Mouse (Mus musculus) adrenal gland (tissue): ENCODE data around the gene Cdv3.

Source experiments
- intact Hi-C: fragments of 180-260 bp; cut with DNase I; formaldehyde crosslinking; loops from one replicate; pipeline ENCODE4 v1.15.1; 2025
- long read RNA-seq, 2 experiments: library from polyadenylated mRNA; unstranded; transcript quantifications; one replicate each; pipeline ENCODE4 v2.0.0; 2020; ENCODE audit warnings: borderline replicate concordance in 1 of 2; ENCODE audit not compliant: insufficient replicate concordance in 1 of 2

Gene Cdv3
- long read RNA-seq, experiment 1, partial matches to known transcripts: 7 of 39 reads
- long read RNA-seq, experiment 1, other reads (novel, unspliced or antisense): 28 of 39 reads
- long read RNA-seq, experiment 2, partial matches to known transcripts: 12 of 20 reads
- long read RNA-seq, experiment 2, other reads (novel, unspliced or antisense): 5 of 20 reads

DNA sequence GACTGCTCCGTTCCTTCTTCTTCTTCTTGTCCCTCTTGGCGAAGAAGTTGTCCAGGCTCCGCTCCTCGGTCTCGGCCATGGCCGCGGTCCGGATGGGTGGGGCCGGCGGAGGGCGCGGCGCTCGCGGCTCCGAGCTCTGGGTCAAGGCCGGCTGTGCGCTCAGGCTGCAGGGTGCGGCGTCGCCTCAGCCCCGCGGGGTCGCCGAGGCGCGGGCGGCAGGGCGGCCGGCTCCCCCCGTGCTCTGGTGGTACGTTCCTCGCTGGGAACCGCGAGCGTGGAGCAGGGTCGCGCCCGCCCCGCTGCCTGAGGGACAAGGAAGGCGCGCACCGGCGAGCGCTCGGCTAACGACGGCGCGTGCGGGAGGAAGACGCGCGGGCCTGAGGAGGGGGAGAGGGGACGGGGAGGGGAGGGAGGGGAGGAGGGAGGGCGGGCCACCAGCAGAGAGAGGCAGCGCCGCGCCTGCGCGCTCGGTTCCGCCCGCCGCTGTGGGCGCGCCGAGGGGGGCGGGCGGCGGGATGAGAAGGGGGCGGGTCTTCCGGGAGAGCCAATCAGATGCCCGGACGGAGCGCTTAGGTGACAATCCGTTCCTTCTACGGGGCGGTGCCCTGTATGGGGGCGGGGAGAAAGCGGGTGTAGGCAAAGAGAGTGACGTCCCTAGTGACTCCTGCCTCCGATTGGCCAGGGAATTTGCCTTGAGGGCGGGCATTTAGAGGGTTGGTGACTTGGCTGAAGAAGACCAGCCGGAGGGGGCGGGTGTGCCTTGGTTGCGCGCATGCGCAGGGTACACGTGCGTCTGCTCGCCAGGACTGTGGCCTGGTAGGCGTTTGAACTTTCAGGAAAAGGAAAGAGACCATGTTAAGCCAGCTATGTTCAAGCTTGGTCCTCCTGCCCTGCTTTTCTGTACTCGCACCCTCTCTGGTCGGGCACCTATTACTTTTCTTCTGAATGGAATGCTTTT is at the start of gene Cdv3:
Gene Cdv3, minus strand, starts transcription at position 551 of the 958 bp plus-strand sequence.
- intact Hi-C loops: no loop called here

DNA sequence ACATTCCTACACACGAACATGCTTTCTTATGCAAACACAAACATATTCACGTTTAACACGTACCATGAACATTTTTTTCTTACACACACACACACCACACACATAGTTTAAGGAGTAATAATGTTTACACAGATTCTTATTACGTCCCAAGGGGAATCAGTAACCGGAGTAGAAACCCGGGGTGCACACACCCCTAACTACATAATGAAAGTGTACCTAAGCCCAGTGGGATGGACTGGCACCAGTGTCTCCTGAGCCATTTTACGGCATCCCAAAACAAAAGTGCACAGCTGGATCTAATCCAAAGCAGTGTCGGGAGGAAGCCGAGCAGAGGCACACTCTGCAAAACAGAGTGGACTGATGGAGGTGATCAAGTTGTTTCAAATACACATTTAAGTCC is 47.8 kb upstream of the Cdv3 start:
- intact Hi-C loops: no loop called here

DNA sequence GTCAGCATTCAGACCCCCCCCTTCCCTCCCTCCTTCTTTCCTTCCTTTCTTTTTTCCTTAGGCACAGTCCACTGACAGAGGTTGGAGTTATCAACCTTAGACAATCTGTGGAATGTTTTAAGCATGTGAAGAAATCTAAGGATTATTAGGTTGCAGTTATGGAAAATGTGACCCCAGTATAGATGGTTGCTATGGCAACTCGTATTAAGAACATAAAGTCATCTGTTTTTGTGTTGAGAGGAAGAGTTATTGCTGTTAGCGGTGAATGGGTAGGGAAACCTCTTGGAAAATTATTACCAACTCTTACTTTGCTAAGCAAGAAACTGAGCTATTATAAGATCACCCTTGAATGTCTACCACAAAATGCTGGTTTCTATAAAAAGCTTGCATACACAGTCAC is 43.5 kb upstream of the Cdv3 start:
- intact Hi-C loops: no loop called here

DNA sequence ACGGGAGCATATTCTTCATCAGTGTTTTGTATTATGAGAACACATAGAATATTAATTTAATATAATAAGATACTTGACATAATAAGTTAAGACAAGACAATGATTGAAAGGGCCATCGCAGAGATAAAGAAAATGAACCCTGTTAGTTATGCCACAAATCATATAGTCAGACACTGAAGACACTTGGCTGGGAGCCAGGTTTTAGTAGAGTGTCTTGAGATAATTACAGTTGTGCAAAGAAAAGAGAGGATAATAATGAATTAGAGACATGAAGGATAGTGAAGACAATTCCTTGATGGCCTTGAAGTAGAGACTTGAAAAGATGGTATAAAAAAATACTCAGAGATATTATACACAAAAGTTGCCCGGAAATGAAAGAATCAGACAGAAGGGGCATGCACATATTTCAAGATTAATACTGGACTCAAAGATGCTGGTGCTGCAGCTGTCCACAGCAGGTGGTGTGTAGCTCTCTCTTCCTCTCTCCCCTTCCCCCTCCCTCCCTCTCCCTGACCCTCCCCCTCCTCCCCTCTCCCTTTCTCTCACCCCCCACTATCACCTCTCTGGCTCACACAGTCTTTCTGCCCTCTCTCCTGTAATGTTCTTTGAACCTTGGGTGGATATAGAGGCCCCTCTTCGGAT is 42.6 kb upstream of the Cdv3 start:
- intact Hi-C loops: no loop called here

DNA sequence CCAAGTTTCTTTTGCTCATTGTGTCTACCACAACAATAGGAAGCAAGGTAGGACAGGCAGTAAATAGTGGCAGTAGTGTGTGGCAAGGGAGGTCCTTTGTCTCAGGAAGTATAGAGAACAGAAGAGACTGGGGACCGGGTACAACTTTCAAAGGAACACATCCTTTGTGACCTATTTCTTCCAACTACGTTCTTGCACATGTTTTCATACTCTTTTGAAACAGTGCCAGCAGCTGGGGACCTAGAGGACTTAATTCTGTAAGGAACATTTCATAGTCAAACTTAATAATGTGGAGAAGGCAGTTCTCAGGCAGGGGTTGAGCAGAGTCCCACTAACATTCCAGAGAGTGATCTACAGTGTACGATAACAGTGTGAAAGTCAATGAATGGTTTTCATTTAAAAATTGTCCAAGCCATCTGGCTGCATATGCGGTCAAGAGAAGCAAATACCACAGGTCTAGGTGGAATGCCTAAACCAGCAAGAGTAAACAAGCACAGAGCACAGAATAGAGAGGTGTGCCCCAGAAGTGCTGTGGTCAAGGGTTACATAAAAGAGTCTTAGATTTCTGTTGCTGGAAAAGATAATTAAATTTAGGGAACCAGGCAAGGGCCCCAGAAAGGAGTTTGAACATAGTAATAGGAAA is 37.8 kb upstream of the Cdv3 start:
- intact Hi-C loops: no loop called here

DNA sequence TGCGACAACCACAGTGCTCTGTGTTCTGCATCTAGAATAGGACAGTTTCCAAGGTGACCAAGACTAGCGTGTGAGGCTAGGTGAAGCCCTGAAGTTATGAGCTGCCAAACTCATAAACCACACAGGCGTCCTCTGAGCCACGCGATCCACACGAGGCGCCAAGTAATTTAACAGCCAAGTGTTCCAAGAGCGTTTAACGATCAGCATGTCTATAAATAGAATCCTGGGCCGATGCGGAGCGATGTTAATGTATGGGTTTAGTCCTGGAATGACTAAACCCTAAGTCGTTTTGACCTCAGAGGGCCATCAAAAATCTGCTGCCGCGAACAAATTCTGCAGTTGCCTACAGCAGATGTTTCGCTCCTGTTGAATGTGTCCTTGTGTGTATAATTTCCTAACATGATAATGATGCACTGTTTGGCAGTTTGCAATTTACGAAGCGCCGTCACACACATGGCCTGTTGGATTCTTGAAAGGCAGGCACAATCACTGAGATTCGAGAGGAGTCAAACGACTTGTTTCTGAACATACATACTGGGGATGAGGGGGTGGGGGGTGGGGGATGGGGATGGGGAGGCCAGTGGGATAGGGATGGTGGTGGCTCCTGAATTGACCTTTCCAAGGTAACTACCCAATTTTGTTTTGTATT is 33.0 kb upstream of the Cdv3 start:
- intact Hi-C loops: no loop called here

DNA sequence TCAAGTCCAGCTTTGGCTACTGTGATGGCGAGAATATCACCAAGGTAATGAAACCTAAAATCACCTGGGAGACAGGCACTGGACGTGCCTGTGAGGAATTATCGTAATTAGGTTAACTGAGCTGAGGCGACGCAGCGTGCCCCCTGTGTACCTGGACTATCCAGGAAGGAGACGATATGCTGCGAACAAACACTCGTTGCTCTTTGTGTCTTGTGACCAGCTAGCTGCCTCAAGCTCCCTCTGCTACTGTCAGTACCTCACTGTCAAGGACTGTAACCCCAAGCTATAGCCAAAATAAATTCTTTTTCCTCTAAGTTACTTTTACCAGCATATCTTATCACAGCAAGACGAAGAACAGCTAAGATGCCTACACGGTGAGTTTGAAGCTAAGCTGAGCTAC is 27.6 kb upstream of the Cdv3 start:
- intact Hi-C loops: no loop called here

DNA sequence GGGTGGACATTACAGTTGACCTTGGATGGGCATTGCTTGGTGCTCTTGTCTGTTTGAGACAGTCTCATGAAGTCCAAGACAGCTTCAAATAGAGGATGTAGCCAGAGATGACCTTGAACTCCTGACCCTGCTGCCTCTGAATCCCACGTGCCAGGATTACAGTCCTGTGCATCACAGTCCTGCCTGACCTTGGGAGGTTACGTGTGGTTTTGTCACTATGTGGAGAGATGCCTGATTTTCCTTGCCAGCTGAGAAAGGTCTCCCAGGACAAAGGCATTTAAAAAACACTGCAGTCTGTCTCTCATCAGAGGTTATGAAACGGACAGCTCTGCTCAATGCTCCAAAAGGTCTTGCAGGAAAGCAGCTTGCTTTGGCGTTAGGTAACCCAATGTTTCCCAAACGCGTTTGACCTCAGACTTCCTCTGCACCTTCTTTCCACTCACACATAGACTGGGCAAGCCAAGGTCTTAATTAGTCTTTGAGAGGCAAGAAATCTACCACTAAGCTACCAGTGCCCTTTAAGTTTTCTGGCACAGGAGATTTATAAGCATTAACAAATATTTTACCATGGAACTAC is 26.2 kb upstream of the Cdv3 start:
- intact Hi-C loops: no loop called here

DNA sequence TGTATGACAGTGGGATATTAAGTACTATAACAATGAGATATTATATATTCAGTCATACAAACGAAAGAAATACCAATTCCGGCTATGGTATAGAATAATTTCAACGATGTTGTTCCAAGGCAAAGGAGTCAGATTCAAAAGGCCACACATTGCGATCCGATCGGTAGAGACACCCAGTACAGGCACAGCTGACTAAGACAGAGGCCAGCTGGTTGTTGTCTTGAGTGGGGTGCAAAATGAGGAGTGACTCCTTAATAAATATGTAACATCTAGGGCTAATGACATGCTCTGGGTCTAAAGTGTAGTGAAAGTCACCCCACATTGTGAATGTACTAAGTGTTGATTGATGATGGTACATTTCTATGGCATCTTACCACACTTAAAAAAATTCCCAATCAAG is 23.6 kb upstream of the Cdv3 start:
- intact Hi-C loops: no loop called here

DNA sequence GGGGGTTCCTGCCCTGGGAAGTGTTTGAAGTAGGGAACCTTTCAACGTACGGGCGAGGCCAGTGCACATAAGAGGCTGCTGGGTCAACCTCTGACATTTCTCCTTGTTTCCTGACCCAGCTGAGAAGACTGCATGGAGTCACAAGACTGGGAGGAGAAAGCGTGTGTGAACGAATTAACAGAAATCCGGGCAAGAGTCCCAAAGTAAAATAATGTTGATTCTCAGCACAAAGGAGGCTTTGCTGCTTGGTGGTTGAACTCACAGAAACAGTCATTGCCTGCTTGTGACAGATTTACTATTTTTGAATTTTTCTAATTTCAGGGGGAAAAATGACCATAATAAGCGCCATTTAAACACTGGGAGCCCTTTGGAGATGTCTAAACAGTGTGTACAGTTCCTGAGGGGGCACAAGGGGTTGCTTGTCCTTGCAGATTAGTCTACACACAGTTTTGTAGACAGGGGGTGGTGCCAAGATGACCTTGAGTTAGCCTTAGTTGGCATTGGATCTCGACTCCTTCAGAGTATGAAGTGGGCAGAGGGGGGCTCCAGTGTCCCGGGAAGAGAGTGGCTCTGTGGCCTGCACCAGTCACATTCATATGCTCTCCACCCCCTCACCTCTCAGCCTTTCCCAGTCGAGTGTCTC is 21.5 kb upstream of the Cdv3 start:
- intact Hi-C loops: no loop called here

DNA sequence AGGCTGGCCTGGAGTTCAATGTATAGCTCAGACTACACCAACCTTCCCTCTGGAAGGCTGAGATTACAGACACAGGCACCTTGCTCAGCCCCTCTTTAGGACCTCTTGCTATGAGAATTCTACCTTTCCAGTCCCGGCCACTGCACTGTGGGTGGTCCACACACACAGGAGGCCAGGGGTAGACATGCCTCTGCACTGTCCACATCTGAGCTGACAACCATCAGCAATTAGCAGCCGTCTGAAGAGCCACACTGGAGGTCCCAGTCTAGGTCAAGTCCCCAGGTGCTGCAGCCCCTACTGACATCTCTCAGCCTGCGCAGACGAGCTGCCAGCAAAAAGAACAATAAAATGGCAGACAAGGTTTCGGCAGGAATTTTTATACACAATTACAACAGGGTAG is 20.9 kb upstream of the Cdv3 start:
- intact Hi-C loops: no loop called here

DNA sequence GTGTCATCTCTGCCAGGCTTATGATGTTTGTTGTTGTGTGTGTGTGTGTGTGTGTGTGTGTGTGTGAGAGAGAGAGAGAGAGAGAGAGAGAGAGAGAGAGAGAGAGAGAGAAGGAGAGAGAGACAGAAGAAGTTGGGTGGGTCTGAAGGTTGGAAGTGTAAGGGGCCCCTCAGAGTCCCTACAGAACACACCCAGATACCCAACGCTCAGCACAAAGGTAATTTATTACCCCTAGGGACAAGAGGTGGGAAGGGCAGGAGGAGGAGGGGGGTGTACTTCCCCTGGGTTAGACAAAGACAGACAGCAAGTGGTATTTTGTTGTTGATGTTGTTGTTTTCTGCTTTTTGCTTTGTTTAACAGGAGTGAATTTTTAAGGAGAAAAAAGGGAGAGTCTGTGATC is 20.0 kb upstream of the Cdv3 start:
- intact Hi-C loops: no loop called here

DNA sequence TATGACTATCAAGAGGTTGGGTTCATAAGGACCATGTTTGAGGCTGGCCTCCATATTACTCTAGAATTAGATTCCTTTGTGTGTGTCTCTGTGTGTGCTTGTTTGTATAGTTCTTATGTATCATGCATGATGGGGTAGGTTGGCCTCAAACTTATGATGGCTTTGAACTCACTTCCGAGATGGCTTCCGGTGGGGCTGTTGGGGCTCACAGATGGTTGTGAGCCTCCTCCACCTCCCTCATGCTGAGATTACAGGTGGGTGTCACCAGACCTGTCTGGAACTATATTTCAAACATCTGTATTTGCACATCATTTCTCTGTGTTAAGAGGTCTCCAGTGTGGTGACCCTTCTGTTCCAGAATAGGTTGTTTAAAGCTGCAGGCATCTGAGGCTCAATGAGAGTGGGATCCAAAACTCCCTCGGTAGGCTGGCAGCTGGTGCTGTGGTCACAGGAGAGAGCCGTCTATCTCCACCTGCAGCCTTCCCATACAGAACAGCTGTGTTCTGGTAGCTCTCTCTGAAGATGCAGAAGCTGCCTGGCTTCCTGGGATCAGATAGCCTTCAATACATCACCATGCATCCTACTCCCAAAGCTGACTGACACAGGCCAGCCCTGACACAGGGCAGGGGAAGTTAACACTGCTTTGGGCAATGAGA is 18.6 kb upstream of the Cdv3 start:
- intact Hi-C loops: no loop called here

DNA sequence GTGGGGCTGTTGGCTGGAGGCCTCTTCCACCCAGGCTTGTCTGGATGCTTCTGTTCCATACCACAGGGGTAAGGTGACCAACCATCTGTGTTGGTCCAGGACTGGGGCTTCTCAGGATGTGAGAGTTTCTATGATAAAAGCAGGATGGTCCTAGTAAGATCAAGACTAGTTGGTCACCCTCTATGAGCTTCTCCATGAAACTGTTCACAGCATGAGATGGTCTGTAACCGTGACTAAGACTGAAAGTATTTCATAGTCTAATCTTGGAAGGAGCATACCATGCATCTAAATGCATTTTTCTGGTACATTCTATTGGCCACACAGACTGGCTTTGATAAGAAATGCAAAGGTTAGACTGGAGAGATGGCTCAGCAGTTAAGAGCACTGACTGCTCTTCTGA is 17.9 kb upstream of the Cdv3 start:
- intact Hi-C loops: no loop called here

DNA sequence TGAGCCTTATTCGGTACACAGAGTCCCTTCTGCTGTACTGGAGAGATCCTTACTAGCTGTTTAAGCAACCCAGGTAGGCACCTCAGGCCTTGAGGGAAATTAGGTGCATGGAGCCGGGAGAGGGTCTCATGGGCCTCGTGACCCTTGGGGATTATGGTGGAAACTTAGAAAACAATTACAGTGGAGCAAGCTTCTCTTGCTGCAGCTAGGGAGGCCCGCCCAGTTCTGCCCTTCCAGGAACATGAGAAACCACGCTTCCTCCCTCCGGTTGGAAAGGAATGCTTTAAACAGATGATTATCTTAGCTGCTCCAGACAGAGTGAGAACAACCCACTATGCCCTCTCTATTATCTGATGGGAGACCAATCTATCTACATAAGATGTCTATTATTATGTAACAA is 17.3 kb upstream of the Cdv3 start:
- intact Hi-C loops: no loop called here

DNA sequence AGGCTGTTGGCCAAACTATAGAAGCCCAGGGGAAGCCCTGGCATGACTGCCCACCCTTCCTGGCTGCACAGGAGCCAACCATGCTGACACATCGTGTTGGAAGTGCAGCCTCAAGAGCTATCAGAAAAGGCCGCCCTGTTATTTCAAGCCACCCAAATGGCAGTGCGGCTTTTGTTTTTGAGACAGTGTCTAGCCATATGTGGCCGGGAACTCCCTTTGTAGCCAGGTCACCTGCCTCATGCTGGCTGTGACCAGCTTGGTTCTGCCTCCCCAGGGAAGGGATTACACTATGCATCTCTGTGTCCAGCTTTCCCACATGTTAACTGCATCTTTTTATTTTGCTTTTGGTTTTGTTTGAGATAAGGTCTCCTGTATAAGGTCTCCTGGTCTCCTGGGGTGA is 14.9 kb upstream of the Cdv3 start:
- intact Hi-C loops: no loop called here

DNA sequence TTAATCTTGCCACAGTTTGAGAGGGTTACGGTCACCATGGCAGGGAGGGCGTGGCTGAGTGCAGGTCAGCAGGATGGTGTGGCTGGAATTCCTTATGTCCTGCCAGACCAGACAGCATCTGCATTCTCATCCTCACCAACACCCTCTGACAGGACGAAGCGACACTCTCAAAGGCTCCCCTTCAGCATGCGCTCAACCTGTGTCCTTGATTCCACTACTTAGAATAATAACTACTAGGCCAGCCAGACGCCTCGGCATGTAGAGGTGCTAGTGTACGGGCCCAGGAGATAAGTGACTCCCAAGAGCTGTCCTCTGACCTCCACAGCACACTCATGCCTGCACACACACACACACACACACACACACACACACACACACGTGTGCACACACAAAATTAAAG is 13.6 kb upstream of the Cdv3 start:
- intact Hi-C loops: no loop called here

DNA sequence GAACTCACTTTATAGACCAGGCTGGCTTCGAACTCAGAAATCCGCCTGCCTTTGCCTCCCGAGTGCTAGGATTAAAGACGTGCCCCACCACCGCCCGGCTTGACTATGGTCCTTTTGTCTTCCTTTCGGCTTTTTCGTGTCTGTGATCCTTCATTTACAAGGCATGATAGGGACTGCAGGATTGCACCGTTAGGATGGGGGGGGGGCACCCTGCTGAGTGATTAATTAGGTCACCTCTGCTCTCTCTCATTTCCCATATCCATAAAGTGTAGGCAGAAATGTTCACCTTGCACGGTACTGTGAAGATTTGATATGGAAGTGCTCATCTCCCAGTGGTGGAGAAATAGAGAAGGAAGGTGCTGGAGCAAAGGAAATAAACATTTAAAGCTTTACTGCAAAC is 13.0 kb upstream of the Cdv3 start:
- intact Hi-C loops: no loop called here

DNA sequence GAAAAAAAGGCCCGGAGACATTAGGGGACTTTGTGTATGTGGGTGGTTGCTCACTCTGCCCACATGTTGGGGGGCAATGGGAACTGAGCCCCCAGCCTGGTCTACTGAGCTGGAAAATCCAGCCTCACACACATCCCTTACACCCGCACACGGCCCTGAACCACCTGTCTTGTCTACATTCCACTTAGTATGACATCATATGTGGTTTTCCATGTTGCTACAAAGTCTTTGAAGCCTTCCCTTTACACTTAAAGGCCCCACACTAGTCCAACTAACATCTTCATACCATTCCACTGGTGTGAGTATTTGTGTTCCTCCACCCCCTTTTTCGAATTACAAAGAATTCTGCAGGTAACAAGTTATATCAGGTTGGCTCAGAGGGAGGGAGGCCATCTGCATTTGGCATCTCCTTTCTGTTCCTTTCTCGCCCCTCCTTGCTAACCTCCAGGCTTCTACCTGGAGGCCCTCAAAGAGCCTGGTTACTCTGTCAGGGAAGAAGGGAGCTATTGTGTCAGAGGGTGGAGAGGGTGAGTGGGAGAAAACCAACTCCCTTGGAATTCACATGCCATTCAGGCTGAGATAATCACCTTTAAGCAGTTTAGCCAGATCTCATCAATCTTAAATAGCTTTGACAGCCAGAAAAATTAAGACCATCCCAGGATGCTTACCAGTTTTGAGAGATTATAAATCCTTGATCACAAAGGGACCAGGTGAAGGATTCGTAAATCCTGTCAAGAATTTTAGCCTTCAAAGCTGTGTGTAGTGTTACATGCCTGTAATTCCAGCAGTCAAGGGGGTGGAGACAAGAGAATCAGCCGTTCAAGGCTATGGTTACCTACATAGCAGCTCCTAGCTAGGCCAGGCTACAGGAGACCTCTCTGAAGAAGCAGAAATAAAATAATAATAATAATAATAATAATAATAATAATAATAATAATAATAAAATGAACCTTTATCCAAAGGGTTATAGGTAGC is 11.0 kb upstream of the Cdv3 start:
- intact Hi-C loops: no loop called here
